Mouse (Mus musculus) mouse embryonic stem cell (cell line): ENCODE measurements around the gene Chrna4.

Source experiments
- in situ Hi-C, 2 experiments: fragments of 300-500 bp; cut with MboI; formaldehyde crosslinking; loops; 1 replicate in 1 of 2; 3 replicates in 1 of 2; pipeline ENCODE4 v1.14.3; 2019 to 2020; ENCODE audit warnings: low sequenced_read_pairs in 2 of 2, low pct_unique_long_range_greater_than_20kb in 1 of 2, mixed read lengths in 1 of 2; ENCODE audit not compliant: unreplicated experiment in 1 of 2

Chrna4 gene

DNA sequence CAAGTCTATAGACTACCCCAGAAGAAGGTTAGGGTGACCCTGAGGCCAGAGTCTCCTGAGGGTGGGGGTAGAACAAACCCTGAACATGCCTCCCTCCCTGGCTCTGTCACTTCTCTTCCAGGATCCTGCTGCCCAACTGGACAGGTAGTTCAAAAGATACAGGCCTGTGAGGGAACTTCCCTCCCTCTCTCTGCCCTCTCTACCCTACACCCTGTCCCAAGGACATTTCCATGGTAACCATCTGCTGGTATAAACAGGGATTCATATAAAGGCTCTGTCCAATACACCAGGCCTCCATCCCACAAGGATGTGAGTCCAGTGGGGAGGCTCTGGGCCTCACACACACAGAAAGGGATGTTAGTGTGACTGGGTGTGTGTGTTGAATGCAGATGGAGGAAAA is 970 bp downstream of the Chrna4 start:
- in situ Hi-C loops, result no loop called here

DNA sequence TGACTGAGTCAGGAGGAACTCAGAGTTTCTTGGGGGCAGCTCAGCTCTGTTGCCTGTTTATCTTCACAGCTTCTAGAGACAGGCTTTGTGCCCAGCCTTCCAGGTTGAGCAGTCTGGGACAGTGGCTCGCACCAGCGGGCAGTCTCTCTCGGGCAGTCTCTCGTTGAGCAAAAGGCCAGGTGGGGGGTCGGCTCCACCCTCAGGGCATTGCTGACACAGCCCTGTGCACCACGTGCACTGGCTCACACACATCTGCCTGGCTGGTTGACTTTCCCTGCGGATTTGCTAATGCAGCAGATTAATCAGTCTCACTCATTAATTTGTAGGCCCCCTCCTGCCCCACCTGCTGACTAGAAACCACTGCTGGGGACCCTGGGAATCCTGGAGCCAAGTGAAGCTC is 1.4 kb downstream of the Chrna4 start:
- in situ Hi-C loops, result no loop called here

DNA sequence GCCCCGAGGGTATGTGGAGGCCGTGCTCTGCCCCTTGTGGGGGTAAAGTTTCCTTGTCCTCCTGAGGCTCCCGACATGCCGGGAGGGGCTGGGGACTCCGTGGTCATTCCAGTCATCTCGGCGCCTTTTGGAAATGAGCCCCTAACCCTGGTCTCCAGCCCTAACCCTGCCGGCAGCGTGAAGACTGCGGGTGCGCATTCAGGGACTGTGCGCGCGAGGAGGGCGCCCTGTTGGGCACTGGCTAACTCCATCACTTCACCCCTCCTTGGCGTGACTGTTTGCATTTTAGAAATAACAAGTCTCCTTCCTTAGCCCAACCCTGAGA is 4.0 kb downstream of the Chrna4 start:
- in situ Hi-C loops, result no loop called here

DNA sequence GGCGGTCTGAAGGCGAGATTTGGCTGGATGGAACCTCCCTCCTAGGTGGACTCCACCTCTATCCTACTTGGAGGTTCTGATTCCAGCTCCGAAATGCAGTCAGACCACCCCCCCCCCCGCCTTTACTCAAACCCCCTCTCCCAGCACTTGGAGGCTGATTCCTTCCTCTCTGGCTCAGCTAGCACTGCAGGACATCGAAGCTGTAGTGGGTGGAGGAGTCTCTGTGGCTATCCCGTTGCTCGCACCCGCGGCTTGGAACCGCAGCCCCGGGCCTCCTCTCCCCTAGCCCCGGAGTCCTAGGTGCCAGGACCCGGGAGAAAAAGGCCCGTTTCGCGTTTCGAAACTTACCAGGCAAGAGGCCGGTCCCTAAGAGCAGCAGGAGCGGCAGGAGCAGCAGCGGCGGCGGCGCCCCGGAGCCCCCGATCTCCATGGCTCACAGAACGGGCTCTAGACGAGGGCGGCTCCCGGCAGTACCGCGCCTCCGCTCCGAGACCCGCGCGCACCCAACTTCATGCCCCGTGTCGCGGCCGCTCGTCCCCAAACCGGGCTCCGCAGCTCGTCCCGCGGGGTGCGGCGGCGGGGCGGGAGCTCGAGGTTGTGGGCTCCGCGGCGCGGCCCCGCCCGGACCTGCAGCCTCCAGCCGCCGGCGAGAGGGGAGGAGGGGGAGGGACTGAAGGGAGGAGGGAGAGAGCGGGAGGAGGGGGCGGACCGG is 4.5 kb downstream of the Chrna4 start:
- in situ Hi-C loops, result no loop called here

DNA sequence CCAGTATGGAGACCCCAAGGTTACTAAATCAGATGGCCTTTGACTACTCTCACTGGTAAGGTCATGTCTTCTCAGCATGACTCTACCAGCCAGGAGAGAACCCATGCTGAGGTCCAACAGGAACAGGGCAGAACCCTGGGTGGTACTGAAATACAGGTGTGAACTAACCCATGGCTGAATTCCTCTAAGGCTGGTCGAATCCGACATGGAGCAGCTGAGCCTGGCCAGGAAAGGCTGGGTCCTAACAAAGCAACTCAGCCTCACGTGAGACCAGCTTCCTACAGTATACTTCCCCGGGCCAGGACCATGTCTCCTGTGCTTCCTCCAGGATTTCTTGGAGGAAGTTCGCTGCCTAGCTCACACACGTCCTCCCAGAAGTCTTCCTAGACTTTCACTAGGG is 6.8 kb downstream of the Chrna4 start:
- in situ Hi-C loops, result no loop called here

DNA sequence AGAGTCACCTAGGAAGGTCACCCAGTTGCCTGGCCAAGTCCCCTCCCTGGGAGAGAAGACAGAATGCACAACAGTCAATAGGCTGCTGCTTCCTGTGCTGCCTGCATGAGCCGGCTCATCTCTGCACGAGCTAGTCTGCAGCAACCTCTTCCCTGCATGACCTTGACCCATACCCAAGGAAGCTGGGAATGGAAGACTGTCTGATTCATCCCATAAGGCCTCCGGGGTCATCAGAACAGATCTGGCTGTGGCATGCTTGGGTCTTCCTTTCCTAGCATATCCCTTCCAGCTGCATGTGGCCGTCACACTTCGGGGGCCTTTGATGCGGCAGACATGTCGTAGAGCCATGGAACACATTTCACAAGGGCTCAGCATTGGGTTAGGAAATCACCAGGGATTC is 8.2 kb downstream of the Chrna4 start:
- in situ Hi-C loops, result no loop called here

DNA sequence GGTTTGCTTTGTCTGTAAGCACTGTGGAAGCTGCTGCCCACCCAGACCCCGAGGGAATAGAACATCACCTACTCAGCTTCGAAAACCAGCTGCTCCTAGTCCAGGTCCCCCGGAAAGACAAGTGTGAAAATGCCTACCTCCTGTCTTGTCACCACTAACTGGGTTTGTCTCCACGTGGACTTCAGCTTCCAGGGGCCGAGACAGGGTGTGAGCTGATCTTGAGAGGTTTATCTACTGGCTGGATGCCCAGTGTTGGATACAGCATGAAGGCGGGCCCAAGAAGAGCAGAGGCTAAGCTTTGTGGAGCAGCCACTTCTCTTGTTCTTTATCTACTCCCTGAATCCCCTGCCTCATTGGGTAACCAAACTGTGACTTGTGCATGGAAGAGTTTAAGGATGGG is 10.0 kb downstream of the Chrna4 start:
- in situ Hi-C loops, result no loop called here

DNA sequence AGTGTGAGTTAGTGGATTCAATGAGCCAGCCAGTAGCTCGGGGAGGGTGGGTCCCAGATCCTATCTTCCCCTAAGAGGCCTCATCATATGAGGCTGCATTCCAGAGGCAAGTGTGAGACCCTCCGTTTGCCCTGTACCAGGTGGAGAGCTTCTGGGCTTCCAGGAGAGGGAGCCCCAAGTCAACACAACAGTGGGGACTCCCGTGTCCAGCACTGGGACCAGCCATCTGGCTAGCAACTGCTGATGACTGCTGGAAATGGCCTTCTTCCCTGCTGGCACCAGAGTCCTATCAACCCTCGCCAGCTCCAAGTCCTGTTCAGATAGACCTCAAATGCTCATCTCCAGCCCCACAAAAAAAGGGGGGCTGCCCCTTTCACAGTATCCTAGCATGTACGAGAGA is 10.9 kb downstream of the Chrna4 start:
- in situ Hi-C loops, result no loop called here

DNA sequence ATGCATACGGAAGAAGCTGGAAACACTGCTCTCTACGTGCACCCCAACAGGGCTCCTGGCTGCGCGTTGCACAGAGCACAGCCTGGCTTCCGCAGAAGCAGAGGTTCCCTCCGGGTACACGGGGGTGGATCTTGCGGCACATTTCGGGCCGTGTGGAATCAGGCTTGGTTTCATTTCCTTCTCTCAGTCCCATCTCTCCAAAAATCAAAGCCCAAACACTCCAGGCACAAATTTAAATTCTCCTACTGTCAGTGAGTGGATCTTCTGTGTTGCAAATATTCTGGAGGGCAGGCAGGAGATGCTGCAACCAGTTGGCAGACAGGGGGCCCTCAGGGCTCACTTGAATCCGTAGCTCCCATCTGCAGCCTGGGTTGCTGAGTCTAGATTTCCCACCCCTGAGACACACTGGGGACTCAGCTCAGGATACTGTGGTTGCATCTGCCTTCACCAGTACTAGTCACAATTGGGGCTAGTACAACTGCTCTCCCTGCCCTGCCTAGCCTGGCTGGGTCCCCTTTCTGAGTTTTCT is 11.9 kb downstream of the Chrna4 start:
- in situ Hi-C loops, result no loop called here

DNA sequence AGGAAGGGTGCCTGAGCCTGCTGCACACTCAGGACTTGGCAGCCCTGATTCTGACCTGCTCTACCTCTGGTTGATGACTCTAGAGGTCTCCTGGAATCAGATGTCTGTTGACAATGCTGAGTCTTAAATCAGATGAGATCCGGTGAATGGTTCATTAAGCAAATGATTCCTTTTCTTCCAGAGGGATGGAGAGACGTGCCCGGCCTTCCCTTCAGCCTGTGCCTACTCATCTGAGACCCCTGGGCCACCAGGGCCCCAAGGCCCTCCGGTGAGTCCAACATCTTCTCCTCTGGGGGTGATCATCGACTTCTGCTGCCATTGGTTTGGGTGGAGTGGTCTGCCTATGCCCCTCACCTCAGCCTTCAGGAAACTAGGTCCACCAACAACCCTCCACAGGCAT is 35.0 kb downstream of the Chrna4 start:
- in situ Hi-C loops, result no loop called here

DNA sequence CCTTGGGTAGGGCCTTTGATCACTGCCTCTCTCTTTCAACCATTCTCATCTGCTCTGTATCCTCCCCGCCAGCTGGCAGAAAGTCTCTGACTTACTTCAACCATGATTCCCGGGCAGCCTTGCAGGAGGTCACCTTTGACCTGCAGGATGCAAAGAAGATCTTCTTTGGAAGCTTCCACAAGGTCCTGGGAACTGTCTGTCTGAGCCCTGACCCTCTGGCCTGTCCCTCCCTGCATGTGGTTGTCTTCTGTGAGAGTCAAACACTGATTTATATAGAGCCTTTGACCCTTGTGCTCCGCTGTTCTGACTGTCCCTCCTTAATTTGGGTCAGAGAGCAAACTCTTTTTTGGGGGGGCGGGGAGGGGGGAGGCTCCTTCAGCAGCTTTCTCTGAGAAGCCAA is 36.3 kb downstream of the Chrna4 start:
- in situ Hi-C loops, result no loop called here

DNA sequence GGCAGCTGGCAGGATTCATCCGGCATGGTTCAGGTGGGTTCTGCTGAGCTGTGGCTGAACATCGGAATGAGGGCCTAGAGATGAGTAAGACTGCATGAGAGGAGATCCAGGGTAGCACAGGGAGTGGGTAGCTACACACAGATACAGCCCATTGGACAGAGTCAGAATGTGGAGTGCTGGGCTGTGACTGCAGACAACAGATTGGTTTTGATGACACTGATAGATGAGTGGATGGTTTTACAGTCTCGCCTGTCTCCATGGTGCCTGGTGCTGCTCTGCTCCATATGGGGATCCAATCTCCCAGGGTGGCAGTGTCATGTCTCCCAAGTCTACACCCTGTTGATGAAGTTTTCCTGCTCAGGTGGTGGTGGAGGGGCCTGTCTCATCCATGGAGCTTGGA is 46.4 kb downstream of the Chrna4 start:
- in situ Hi-C loops, result loop anchor here (5.0 to 10.0 kb wide), 2 partner anchors 58 to 60 kb away; no protein-coding TSS in a partner anchor

DNA sequence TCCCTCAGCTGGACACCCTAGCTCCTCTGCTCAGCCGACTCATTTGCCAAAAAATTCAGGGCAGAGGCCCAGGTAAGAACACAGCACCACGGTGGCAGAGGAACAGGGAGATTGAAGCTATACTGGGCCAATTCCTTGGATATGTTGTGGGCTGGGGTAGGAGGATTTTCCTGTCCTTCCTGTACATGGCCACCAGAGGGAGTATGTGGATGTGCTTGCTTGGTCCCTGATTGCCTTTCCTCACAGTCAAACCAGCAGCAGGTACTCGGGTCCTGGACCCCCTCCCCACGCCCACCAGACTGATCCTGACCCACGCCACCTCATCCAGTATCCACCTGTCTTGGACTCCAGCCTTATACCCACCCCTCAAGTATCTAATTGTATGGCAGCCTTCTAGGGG is 46.9 kb downstream of the Chrna4 start:
- in situ Hi-C loops, result loop anchor here (5.0 to 10.0 kb wide), 2 partner anchors 58 to 61 kb away; no protein-coding TSS in a partner anchor

DNA sequence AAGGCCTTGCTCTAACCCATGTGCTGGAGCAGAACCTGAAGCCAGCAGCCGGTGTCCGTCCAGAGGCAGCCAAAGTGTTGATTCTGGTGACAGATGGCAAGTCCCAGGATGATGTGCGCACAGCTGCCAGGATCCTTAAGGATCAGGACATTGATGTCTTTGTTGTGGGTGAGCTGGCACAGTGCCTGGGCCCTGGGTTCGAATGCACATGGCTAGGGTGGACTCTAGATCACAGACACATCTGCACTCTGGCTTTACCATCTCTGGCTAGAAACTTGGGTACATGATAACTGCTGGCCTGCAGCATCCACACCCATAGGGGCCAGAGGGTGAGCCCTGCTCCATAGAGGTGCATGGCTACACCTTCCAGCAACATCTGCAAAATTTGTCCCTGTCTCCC is 47.9 kb downstream of the Chrna4 start:
- in situ Hi-C loops, result loop anchor here (5.0 to 10.0 kb wide), 2 partner anchors 59 to 62 kb away; no protein-coding TSS in a partner anchor

DNA sequence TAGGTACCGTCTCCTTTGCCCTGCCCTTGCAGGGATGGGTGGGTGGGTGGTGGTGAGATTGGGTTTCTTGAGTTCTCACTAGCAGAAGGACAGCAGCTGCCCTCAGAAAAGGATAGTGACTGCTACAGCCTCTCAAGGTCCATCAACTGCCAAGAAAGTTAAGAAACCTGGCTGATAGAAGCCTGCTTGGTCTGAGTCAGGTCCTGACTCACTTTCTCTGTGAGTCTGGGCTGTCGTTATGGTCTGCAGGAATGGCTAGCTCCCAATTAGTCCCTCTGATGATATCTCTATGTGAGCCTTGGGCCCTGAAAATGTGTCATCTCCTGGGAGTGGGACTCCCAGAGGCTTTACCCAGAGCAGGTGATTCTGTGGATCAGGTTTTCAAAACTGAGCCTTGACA is 49.0 kb downstream of the Chrna4 start:
- in situ Hi-C loops, result loop anchor here in 1 of 2 experiments (10.0 kb wide), 1 partner anchor 60 kb away; no protein-coding TSS in a partner anchor

DNA sequence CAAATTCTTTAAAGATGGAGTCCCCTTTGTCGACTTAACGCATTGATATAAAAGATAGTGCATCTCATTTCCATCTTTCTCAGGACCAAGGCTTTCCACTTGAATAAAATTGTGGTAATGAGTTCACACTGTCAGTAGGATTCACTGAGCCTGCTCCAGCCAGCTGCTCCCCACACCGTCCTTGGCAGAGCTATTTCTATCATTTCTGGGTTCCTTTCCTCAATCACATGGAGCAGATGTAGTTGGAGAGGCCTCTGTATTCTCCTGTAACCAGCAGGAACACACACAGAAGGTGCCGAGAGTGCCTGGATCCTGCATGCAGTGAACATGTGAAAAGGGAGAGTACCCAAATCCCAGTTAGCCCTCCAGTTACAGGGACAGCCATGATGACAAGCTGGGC is 53.0 kb downstream of the Chrna4 start:
- in situ Hi-C loops, result loop anchor here in 1 of 2 experiments (10.0 kb wide), 1 partner anchor 64 kb away; no protein-coding TSS in a partner anchor

DNA sequence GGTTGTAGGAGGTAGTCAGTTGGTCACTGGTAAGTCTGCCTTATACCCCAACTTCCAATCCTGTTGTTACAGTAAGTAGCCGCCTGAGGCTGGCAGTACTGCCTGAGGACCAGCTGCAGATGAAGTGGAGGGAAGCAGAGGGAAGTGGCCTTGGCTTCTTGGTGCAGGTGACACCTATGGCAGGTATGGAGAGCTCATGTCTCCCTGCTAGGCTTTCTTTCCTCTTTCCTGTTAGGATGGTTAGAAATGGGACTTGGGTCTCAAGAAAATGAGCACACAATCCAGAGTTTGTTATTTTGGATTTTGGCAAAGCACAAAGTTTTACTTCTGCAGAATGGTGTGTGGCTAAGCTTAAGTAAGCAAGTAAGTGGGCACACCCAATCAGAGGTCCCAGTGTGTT is 54.4 kb downstream of the Chrna4 start:
- in situ Hi-C loops, result no loop called here

DNA sequence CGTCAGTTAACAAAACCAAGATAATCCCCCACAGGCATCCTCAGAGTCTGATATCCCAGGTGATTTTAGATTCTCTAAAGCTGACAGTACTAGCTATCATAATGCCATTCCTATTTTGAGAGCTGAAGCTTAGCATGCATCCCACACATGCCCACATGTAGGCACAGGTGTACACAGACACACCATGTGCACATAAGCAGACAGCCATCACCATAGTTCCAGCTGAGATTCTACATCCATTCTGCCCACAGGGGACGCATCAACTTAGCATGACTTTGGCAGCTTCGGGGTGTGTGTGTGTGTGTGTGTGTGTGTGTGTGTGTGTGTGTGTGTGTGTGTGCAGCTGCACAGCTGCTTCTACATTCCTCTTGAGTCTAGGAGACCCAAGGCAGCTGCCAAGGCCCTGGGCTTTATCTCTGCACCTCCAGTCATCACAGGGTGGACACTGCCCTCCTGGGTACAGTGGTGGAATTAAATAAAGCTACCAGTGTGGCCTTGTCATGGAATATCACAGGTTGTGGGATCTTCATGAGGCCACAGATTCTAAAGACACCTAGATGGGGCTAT is 54.9 kb downstream of the Chrna4 start:
- in situ Hi-C loops, result no loop called here

DNA sequence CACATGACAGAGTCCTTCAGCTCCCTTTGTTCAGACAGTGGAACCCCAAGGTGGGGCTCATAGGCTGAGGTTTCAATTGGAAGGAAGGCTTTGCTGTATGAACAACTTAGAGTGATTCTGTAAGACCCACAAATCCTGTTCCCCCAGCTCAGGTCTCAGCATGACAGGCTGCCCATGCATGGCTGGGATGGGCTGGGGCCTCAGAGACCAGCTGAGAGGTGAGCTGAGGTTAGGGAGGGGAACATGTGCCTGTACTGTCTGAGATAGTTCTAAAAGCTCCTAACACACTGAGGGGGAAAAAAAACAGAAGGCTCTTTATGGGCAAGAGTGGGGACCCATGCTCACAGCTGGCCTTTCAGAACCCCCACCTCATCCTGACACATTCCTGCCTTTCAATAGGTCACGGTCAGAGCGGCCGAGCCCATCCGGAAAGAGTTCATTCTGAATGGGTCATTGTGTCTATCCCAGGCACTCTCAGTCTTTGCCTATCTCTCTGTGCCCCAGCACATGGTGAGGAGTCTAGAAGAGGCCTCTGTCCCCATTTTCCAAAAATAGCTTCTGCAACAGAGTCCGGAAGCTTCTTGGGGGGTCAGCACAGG is 55.8 kb downstream of the Chrna4 start:
- in situ Hi-C loops, result no loop called here

DNA sequence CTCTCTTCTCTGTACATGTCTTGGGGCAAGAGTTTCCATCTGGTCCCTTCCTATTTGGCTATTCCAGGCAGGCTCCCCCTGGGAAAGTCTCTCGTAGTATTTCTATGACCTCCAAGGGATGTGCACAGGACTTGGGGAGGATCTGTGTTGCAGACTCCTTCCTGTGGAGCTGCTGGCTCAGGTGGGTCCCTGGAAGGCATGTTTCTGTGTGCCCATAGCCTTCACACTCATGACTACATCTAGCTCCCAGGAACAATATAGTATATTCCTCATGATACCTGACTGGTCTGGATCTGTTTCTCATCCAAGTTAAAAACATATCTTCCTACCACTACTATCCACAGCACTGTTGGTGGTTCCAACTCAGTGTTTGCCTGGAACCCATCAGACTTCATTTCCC is 56.3 kb downstream of the Chrna4 start:
- in situ Hi-C loops, result no loop called here
